29 mouse cellular contexts compared by ENCODE assay signal in the genomic region with DNA sequence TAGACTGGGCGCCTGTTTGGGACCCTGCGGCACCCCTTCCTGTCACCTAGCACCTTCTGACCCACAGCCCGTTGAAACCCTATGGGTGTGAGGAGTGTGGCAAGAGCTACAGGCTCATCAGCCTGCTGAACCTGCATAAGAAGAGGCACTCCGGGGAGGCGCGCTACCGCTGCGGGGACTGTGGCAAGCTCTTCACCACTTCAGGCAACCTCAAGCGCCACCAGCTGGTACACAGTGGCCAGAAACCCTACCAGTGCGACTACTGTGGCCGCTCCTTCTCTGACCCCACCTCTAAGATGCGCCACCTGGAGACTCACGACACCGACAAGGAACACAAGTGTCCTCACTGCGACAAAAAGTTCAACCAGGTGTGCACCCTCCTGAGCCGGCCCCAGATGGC. TPM values are rescaled to one million over a fixed set of nuclear protein-coding genes. Genes with fewer than 3 reads are reported as not detected.
"Had no signal": no experiment of that assay in that cellular context is flagged by ENCODE, and none has a peak within 500 bp of the region (broad histone marks: within the 10 kb centered on the region; RNA-seq: fewer than 3 reads in every experiment).

No protein-coding gene starts in this region.

- H3K4me1 ChIP-seq: heart, embryonic 12.5 days; intestine, embryonic 15.5 days; limb, embryonic 13.5 days; limb, embryonic 15.5 days had no signal

- H3K4me3 ChIP-seq: gastrocnemius, adult 2 months; heart, embryonic 10.5 days; heart, embryonic 12.5 days; hindbrain, embryonic 10.5 days; hindbrain, embryonic 12.5 days; intestine, embryonic 15.5 days; limb, embryonic 13.5 days; limb, embryonic 15.5 days; liver, embryonic 13.5 days; liver, embryonic 15.5 days had no signal

- H3K9ac ChIP-seq: heart, embryonic 12.5 days; hindbrain, embryonic 12.5 days; hindbrain, embryonic 14.5 days; intestine, embryonic 15.5 days; limb, embryonic 13.5 days; limb, embryonic 15.5 days; liver, embryonic 13.5 days; liver, embryonic 15.5 days had no signal

- H3K4me2 ChIP-seq: heart, embryonic 12.5 days; hindbrain, embryonic 12.5 days; hindbrain, embryonic 14.5 days; intestine, embryonic 15.5 days; limb, embryonic 13.5 days; limb, embryonic 15.5 days; liver, embryonic 11.5 days; liver, embryonic 13.5 days; liver, embryonic 15.5 days had no signal

- H3K27me3 ChIP-seq: heart, embryonic 12.5 days; hindbrain, embryonic 12.5 days; intestine, embryonic 15.5 days; limb, embryonic 13.5 days; limb, embryonic 15.5 days; liver, embryonic 13.5 days; liver, embryonic 15.5 days had no signal

- ATAC-seq: hindbrain, embryonic 16.5 days; inflammation-experienced regulatory T-cells, adult 6 months; intestine, embryonic 15.5 days had no signal

- H3K27ac ChIP-seq: gastrocnemius, adult 2 months; heart, embryonic 10.5 days; hindbrain, embryonic 10.5 days; hindbrain, embryonic 12.5 days; hindbrain, embryonic 14.5 days; intestine, embryonic 15.5 days; limb, embryonic 13.5 days; limb, embryonic 15.5 days; liver, embryonic 13.5 days; liver, embryonic 15.5 days had no signal

- DNase-seq: gastrocnemius, adult 2 months; gastrocnemius, postnatal 10 days; gastrocnemius, postnatal 25 days; heart, postnatal 10 days; heart, postnatal 4 days; kidney, adult 18-20 months; kidney, adult 8-10 months; kidney, postnatal 10 days; layer of hippocampus, postnatal 36 days; left cerebral cortex, postnatal 4 days; liver, embryonic 13.5 days had no signal

- H3K9me3 ChIP-seq: heart, embryonic 10.5 days; heart, embryonic 12.5 days; hindbrain, embryonic 10.5 days; hindbrain, embryonic 12.5 days; intestine, embryonic 15.5 days; limb, embryonic 13.5 days; limb, embryonic 15.5 days; liver, embryonic 13.5 days; liver, embryonic 15.5 days had no signal

RNA-seq across cellular contexts. Expression of a gene that starts 28.8 kb away (rescaled TPM):
- polyA plus RNA-seq: heart, embryonic 10.5 days; heart, embryonic 12.5 days; heart, embryonic 14.5 days; heart, embryonic 16.5 days; hindbrain, embryonic 10.5 days; hindbrain, embryonic 12.5 days; inflammation-experienced regulatory T-cells, adult 6 months; intestine, embryonic 15.5 days; kidney, embryonic 14.5 days; kidney, embryonic 16.5 days; limb, embryonic 11.5 days; limb, embryonic 13.5 days; limb, embryonic 15.5 days; liver, embryonic 11.5 days; liver, embryonic 13.5 days; liver, embryonic 15.5 days had no signal

RNA-seq across cellular contexts. Expression of a gene that starts 44.1 kb away (rescaled TPM):
- polyA plus RNA-seq: hindbrain, embryonic 10.5 days; hindbrain, embryonic 12.5 days; inflammation-experienced regulatory T-cells, adult 6 months; kidney, embryonic 14.5 days had no signal

RNA-seq across cellular contexts. Expression of a gene that starts 48.9 kb away (rescaled TPM):
- polyA plus RNA-seq: hindbrain, embryonic 10.5 days; hindbrain, embryonic 12.5 days; hindbrain, embryonic 14.5 days; hindbrain, embryonic 16.5 days; inflammation-experienced regulatory T-cells, adult 6 months; intestine, embryonic 15.5 days; large intestine, adult 2 months; limb, embryonic 11.5 days; limb, embryonic 13.5 days; limb, embryonic 15.5 days; liver, embryonic 11.5 days; liver, embryonic 13.5 days; liver, embryonic 15.5 days had no signal
